8 mouse cellular contexts compared by ENCODE assay signal in the genomic region with DNA sequence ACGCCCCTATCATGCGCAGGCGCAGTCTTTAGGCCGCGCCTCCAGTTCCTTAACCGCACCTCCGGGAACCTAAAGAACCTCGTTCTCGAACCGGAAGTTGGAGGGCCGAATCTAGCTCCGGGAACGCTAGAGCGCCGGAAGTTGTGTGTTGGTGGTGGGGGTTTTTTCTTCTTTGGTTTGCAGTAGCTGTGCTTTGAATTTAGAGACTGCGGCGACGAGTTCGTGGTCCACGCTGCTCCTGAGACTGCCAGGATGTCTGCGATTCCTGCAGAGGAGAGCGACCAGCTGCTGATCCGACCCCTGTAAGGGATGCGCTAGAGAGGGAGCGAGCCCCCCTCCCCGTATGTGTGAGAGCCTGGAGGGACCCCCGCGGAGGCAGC. TPM values are rescaled to one million over a fixed set of nuclear protein-coding genes. Genes with fewer than 3 reads are reported as not detected.
A peak's percentile ranks its signal among the peaks of the same experiment; 100 is the strongest.
DNase-seq lines count a peak whose midpoint lies in the region; ATAC-seq and TF ChIP-seq lines count a peak whose summit lies in the region.

A gene (minus strand): TSS at position 42 of the 380 bp plus-strand sequence.

- no peak for TF ChIP-seq CTCF in small intestine, adult 2 months (IDR thresholded peaks at IDR 0.05; ENCODE audit: extremely low read depth, insufficient read length, insufficient replicate concordance, low read depth, low read length)

- TF ChIP-seq POLR2A in small intestine, adult 2 months (IDR thresholded peaks at IDR 0.05; ENCODE audit: low read depth, low read length) = no peak

- peak within 1 kb of the TSS; percentile 77 for H3K4me3 ChIP-seq in embryonic facial prominence, embryonic 12.5 days
- peak within 1 kb of the TSS; percentile 76 for H3K4me3 ChIP-seq in midbrain, embryonic 11.5 days (ENCODE audit: low read depth, low read length)
- peak within 1 kb of the TSS; percentile 85 for H3K4me3 ChIP-seq in small intestine, adult 2 months (ENCODE audit: low read depth, low read length)

- ATAC-seq in embryonic facial prominence, embryonic 12.5 days (ENCODE audit: insufficient number of reproducible peaks, insufficient read depth, low FRiP score, low TSS enrichment) = peak; percentile 95
- ATAC-seq in midbrain, embryonic 11.5 days (ENCODE audit: low FRiP score) = peak; percentile 96

- H3K36me3 ChIP-seq in embryonic facial prominence, embryonic 12.5 days = peaks cover 17% of the 10 kb centered on the region
- H3K36me3 ChIP-seq in midbrain, embryonic 11.5 days (ENCODE audit: control insufficient read depth, insufficient read depth, low read length) = peaks cover 3% of the 10 kb centered on the region; the same call in 1 of the 2 replicates
- H3K36me3 ChIP-seq in small intestine, adult 2 months (ENCODE audit: control insufficient read depth, insufficient read depth, low read length) = peaks cover 2% of the 10 kb centered on the region; the same call in 1 of the 2 replicates

- DNase-seq in 416B (ENCODE audit: low read depth) = peak; percentile 97
- peak; percentile 99 for DNase-seq in adrenal gland, postnatal 36 days
- peak; percentile 100 for DNase-seq in heart, adult 11 months
- peak; percentile 98 for DNase-seq in kidney, adult 11 months
- peak; percentile 99 for DNase-seq in left cerebral cortex, postnatal 4 days
- peak; percentile 100 for DNase-seq in midbrain, embryonic 11.5 days (ENCODE audit: low spot score, missing footprints)

- H3K27ac ChIP-seq in embryonic facial prominence, embryonic 12.5 days = peak within 1 kb of the TSS; percentile 92
- H3K27ac ChIP-seq in midbrain, embryonic 11.5 days (ENCODE audit: low read depth, low read length) = peak within 1 kb of the TSS; percentile 49
- H3K27ac ChIP-seq in small intestine, adult 2 months (ENCODE audit: insufficient read depth, low read depth, low read length) = peak within 1 kb of the TSS; percentile 68

- H3K9ac ChIP-seq in embryonic facial prominence, embryonic 12.5 days = peak within 1 kb of the TSS; percentile 83
- H3K9ac ChIP-seq in midbrain, embryonic 11.5 days (ENCODE audit: low read length) = peak within 1 kb of the TSS; percentile 82

- no peaks in the 10 kb centered on the region for H3K27me3 ChIP-seq in embryonic facial prominence, embryonic 12.5 days
- no peaks in the 10 kb centered on the region for H3K27me3 ChIP-seq in midbrain, embryonic 11.5 days (ENCODE audit: control insufficient read depth, insufficient read depth, low read length)
- H3K27me3 ChIP-seq in small intestine, adult 2 months (ENCODE audit: control insufficient read depth, insufficient read depth, low read length) = no peaks in the 10 kb centered on the region

- under 1% methylated on average over 28 of the region's 28 CpGs for WGBS in embryonic facial prominence, embryonic 12.5 days
- 0% methylated on average over 28 of the region's 28 CpGs for WGBS in midbrain, embryonic 11.5 days
- WGBS in small intestine, adult 2 months = under 1% methylated on average over 28 of the region's 28 CpGs

- no peaks in the 10 kb centered on the region for H3K9me3 ChIP-seq in embryonic facial prominence, embryonic 12.5 days
- no peaks in the 10 kb centered on the region for H3K9me3 ChIP-seq in midbrain, embryonic 11.5 days (ENCODE audit: control insufficient read depth, low read length)

- intact Hi-C loops in left cerebral cortex, postnatal 4 days (cut with DNase I) = no loop called here

- H3K4me1 ChIP-seq in embryonic facial prominence, embryonic 12.5 days = peaks cover 12% of the 10 kb centered on the region
- peaks cover 7% of the 10 kb centered on the region for H3K4me1 ChIP-seq in midbrain, embryonic 11.5 days (ENCODE audit: control insufficient read depth, insufficient read depth, low read length)
- peaks cover 4% of the 10 kb centered on the region; the same call in 1 of the 2 replicates for H3K4me1 ChIP-seq in small intestine, adult 2 months (ENCODE audit: control insufficient read depth, insufficient read depth, insufficient read length, low read length)

- H3K4me2 ChIP-seq in embryonic facial prominence, embryonic 12.5 days (replicated peaks) = peak within 1 kb of the TSS; percentile 66
- peak within 1 kb of the TSS; percentile 80 for H3K4me2 ChIP-seq in midbrain, embryonic 11.5 days

RNA-seq across cellular contexts. Expression of the gene that starts here (rescaled TPM):
- 100 to 1,000 TPM in 1 of 2 experiments, 10 to 100 TPM in 1; 95.2 to 113 TPM for total RNA-seq in adrenal gland, postnatal 36 days (2021)
- polyA plus RNA-seq in embryonic facial prominence, embryonic 12.5 days (2016; fragmentation: Nextera tagmentation; extraction: Ambion mirVana) = 48.3 and 53.4 TPM in 2 replicates
- 10 to 100 TPM; 33.4 to 35.3 TPM for total RNA-seq in left cerebral cortex, postnatal 4 days (2021)
- polyA plus RNA-seq in midbrain, embryonic 11.5 days (2014; fragmentation: Nextera tagmentation; extraction: Ambion mirVana) = 42.6 and 42.9 TPM in 2 replicates
- 2.1 and 3.7 TPM in 2 replicates for polyA plus RNA-seq in small intestine, adult 2 months (2012; rRNA removed)

Comparison
In these comparisons a context has a peak if more than half of its experiments do, and no peak if none do; other contexts are left out.
1. Peak in every context shown above with its lines: DNase-seq, ATAC-seq, H3K4me3 ChIP-seq and H3K27ac ChIP-seq.